Mouse (Mus musculus) small intestine, adult 2 months (tissue): ENCODE measurements at regions not wholly inside any gene's neighbourhood (a gene's known extent, or its start where the extent isn't known, plus 50 kb on each side); places are given as distances from the start of the nearest gene placed in this dataset.

Experiments used
- CTCF ChIP-seq: fragments of 200-500 bp; IDR thresholded peaks from 2 replicates; pipeline ENCODE4 v1.5.1; 2012; ENCODE audit warnings: low read depth, mild to moderate bottlenecking, control low read depth, inconsistent platforms, low read length, moderate library complexity, mixed read lengths; ENCODE audit not compliant: insufficient replicate concordance, insufficient read length; ENCODE audit errors: extremely low read depth
- POLR2A ChIP-seq: fragments of 200-500 bp; IDR thresholded peaks from 2 replicates; pipeline ENCODE4 v1.6.1; 2012; ENCODE audit warnings: low read depth, mild to moderate bottlenecking, control low read depth, inconsistent platforms, low read length, moderate library complexity

- TF ChIP-seq CTCF (no peak), POLR2A (no peak)
Measured at GRCm38 (mm10) chr5:149874342-149874741, 144.1 kb upstream of the Rxfp2 start.
